Mouse (Mus musculus) midbrain, embryonic 16.5 days (tissue): ENCODE results near the gene Cdipt. TPM values are rescaled to one million over a fixed set of nuclear protein-coding genes. Genes with fewer than 3 reads are reported as not detected.

Source experiments
- ATAC-seq: fragments of 200-750 bp; cut with Nextera tagmentation; 2 replicates; pipeline ENCODE4 v1.8.0; 2017; ENCODE audit warnings: moderate TSS enrichment
- H3K27ac ChIP-seq: fragments of 300-500 bp; sonication (generic); 2 replicates; pipeline ENCODE4 v1.5.1; 2014; ENCODE audit warnings: mild to moderate bottlenecking, low read length, mixed read lengths
- H3K27me3 ChIP-seq: fragments of 300-500 bp; sonication (generic); 2 replicates; pipeline ENCODE4 v1.6.1; 2014; ENCODE audit warnings: low read depth, low read length, mixed read lengths; ENCODE audit not compliant: control insufficient read depth, insufficient read depth
- H3K36me3 ChIP-seq: fragments of 300-500 bp; sonication (generic); 2 replicates; pipeline ENCODE4 v1.6.1; 2014; ENCODE audit warnings: mild to moderate bottlenecking, low read length, moderate library complexity, mixed read lengths; ENCODE audit not compliant: control insufficient read depth, insufficient read depth
- H3K4me1 ChIP-seq: fragments of 300-500 bp; sonication (generic); 2 replicates; pipeline ENCODE4 v1.6.1; 2014; ENCODE audit warnings: mild to moderate bottlenecking, low read length, mixed read lengths; ENCODE audit not compliant: control insufficient read depth, insufficient read depth
- H3K4me2 ChIP-seq: fragments of 300-500 bp; sonication (generic); 2 replicates; pipeline ENCODE4 v1.6.1; 2014; ENCODE audit warnings: mild to moderate bottlenecking, low read length, mixed read lengths
- H3K4me3 ChIP-seq: fragments of 300-500 bp; sonication (generic); 2 replicates; pipeline ENCODE4 v1.5.1; 2014; ENCODE audit warnings: low read depth, mild to moderate bottlenecking, low read length, moderate library complexity, mixed read lengths
- H3K9ac ChIP-seq: fragments of 300-500 bp; sonication (generic); 2 replicates; pipeline ENCODE4 v1.6.1; 2014; ENCODE audit warnings: low read depth, low read length, mixed read lengths
- H3K9me3 ChIP-seq: fragments of 300-500 bp; sonication (generic); replicated peaks from 2 replicates; pipeline ENCODE4 v1.6.1; 2014; ENCODE audit warnings: mild to moderate bottlenecking, low read length, mixed read lengths; ENCODE audit not compliant: control insufficient read depth, poor library complexity, severe bottlenecking
- WGBS: fragments of 180-500 bp; shearing (Covaris S2); extraction: QIAGEN DNeasy Blood & Tissue Kit; methylation state at CpG from one replicate; pipeline ENCODE4 v1.1.7; 2014; 5-methylcytosine and 5-hydroxymethylcytosine counted together
- polyA plus RNA-seq: library from polyadenylated mRNA; unstranded; fragments of >200 nt; fragmentation: Nextera tagmentation; extraction: Ambion mirVana; gene quantifications from 2 replicates; pipeline ENCODE4 v1.2.1, GENCODE M21; 2015

The Cdipt gene
- polyA plus RNA-seq, 1 experiment from 2014 or later = 141 TPM

- H3K4me1 ChIP-seq = no peaks in the 10 kb centered on the region; the same call in 1 of the 2 replicates
- H3K36me3 ChIP-seq = no peaks in the 10 kb centered on the region
- no peaks in the 10 kb centered on the region for H3K9me3 ChIP-seq
- H3K9ac ChIP-seq = no peak overlapping the region
- ATAC-seq = no peak
- no peak overlapping the region for H3K4me3 ChIP-seq
- no peak overlapping the region for H3K4me2 ChIP-seq
- WGBS = 96% methylated on average over 4 of the region's 4 CpGs
- no peak overlapping the region for H3K27ac ChIP-seq
- no peaks in the 10 kb centered on the region for H3K27me3 ChIP-seq
Observed at GRCm38 (mm10) chr7:127004122-127004875, 28.6 kb downstream of the Cdipt start.

GRCm38 (mm10) chr7:127007313-127008024 is 31.8 kb downstream of the Cdipt start:
- H3K4me2 ChIP-seq = no peak overlapping the region
- ATAC-seq = no peak
- no peaks in the 10 kb centered on the region for H3K36me3 ChIP-seq
- no peak overlapping the region for H3K4me3 ChIP-seq
- H3K9me3 ChIP-seq = no peaks in the 10 kb centered on the region
- no peaks in the 10 kb centered on the region for H3K27me3 ChIP-seq
- H3K9ac ChIP-seq = no peak overlapping the region
- no peaks in the 10 kb centered on the region; the same call in 1 of the 2 replicates for H3K4me1 ChIP-seq
- 85% methylated on average over 6 of the region's 6 CpGs for WGBS
- no peak overlapping the region for H3K27ac ChIP-seq

DNA sequence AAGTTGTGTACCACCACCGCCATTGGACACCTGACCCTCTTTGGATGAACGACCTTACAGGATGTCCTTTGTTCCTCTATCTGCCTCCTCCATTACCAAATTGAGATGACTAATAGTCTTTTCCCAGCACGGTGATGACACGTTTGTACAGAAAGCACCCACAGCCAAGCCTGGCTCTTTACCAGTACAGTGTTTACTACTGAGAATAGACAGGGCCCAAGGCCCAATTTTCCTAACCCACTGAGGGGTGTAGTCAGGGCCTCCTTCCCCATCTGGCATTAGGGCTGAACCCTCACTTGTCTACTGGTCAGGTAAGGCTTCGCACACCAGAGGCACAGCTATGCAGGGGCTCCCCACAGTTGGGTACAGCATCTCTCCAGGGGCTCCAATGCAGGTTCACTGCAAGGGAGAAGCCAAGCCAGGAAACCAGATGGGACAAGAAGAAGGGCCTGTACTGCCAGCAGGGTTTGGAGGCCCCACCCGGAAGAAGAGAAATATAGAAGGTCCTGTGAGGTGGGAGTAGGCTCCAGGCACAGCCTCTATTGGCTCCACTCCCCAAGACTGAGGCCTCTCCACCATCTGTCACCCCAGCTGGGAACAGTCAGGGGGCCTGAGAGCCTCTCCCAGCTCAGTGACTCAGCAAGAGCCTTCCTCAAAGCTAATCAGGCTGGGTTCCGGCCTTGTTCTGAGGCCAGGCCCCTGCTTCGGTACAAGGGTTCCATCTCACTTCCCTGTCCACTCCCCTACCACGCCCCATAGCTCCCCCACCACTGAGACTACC is 32.7 kb downstream of the Cdipt start:
- Histone ChIP-seq H3K36me3 (no peaks in the 10 kb centered on the region), H3K4me2 (no peak overlapping the region), H3K4me1 (no peaks in the 10 kb centered on the region; the same call in 1 of the 2 replicates), H3K9ac (no peak overlapping the region), H3K27ac (no peak overlapping the region), H3K4me3 (no peak overlapping the region), H3K9me3 (no peaks in the 10 kb centered on the region), H3K27me3 (no peaks in the 10 kb centered on the region)
- WGBS = 63% methylated on average over 9 of the region's 9 CpGs
- no peak for ATAC-seq

DNA sequence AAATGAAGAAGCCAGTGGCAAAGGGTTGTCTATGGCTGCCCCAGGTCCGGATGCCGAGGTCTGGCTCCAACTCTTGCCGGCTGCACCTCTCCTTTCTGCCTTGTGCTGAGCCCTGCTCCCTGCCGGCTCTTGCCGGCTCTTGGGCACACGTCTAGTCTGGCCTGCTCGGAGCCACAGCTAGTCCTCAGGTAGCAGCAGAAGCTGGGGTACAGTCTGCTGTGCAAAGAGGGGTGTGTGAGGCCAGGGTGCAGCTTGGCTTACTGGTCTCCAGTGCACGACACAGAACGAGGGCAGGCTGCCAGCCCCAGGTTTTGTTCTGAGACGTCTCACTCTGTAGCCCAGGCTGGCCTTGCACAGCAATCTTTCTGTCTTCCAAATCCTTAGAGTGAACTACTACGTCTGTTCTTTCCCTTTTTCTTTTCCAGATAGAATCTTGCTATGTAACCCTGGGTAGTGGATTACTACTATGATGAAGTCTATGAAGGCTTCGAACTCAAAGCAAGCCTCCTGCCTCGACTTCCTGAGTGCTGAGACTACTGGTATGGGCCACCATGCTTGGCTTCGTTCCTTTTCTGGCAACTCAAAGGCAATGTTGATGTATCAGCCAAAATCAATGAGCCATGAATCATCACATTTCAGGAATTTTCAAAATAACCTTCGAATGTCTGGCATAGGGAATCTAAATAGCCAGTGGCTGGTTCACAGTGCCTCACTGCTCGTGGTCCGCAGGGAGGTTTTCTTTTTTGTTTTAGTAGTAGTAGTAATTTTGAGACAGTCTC is 33.8 kb downstream of the Cdipt start:
- no peak for ATAC-seq
- Histone ChIP-seq H3K36me3 (no peaks in the 10 kb centered on the region), H3K4me1 (peaks cover 2% of the 10 kb centered on the region; the same call in 1 of the 2 replicates), H3K9ac (no peak overlapping the region), H3K27ac (no peak overlapping the region), H3K9me3 (no peaks in the 10 kb centered on the region), H3K4me3 (no peak overlapping the region), H3K27me3 (no peaks in the 10 kb centered on the region), H3K4me2 (no peak overlapping the region)
- 86% methylated on average over 17 of the region's 17 CpGs for WGBS

DNA sequence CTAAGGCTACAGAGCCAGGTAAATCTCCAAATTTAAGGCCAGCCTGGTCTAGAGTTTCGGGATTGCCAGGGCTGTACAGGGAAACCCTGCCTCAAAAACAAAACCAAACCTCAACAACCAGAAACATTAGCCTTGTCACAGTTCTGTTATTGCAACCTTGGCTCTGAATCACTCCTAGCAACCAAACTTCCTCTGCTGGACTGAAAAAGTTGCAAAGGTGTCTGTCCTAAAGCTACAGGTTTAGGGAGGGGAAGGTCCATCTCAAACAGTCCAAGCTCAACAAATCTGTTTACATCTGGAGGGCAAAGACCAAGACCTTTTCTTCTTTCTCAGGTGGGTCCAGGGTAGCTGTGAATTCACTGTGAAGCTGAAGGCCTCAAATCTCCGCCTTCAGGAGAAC is 35.3 kb downstream of the Cdipt start:
- Histone ChIP-seq H3K9ac (no peak overlapping the region), H3K27ac (no peak overlapping the region), H3K36me3 (peaks cover 6% of the 10 kb centered on the region), H3K4me3 (no peak overlapping the region), H3K4me2 (no peak overlapping the region), H3K9me3 (no peaks in the 10 kb centered on the region), H3K27me3 (no peaks in the 10 kb centered on the region), H3K4me1 (peaks cover 14% of the 10 kb centered on the region)
- 98% methylated on average over 2 of the region's 2 CpGs for WGBS
- no peak for ATAC-seq

- H3K4me2 ChIP-seq = no peak overlapping the region
- no peak for ATAC-seq
- no peak overlapping the region for H3K27ac ChIP-seq
- peaks cover 6% of the 10 kb centered on the region for H3K36me3 ChIP-seq
- peaks cover 14% of the 10 kb centered on the region for H3K4me1 ChIP-seq
- no peak overlapping the region for H3K4me3 ChIP-seq
- H3K9ac ChIP-seq = no peak overlapping the region
- H3K9me3 ChIP-seq = no peaks in the 10 kb centered on the region
- no peaks in the 10 kb centered on the region for H3K27me3 ChIP-seq
- 57% methylated on average over 2 of the region's 2 CpGs for whole genome bisulfite sequencing
Observed at GRCm38 (mm10) chr7:127011717-127012116, 36.0 kb downstream of the Cdipt start.

DNA sequence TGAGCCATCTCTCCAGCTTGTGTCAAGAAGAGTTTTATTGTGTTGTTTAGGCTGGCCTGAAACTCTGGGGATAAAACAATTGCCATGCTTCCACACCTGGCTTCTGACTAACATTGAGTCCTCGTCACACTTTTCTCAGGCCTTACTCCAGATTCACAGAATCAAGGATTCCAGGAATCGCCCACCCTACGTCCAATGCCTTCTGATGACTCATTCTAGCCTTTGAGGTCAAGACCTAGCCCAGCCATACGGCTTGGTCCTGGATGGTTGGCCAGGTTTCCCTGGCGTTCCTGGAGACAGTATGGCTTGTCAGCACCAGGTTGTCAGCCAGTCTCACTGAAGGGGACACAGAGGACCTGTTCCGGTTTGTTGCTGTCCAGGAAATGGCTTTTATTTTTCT is 36.7 kb downstream of the Cdipt start:
- 88% methylated on average over 6 of the region's 6 CpGs for WGBS
- H3K27me3 ChIP-seq = no peaks in the 10 kb centered on the region
- no peak for ATAC-seq

GRCm38 (mm10) chr7:127012845-127013244 is 37.1 kb downstream of the Cdipt start:
- Histone ChIP-seq H3K9me3 (no peaks in the 10 kb centered on the region), H3K36me3 (peaks cover 6% of the 10 kb centered on the region), H3K9ac (no peak overlapping the region), H3K27me3 (no peaks in the 10 kb centered on the region), H3K27ac (no peak overlapping the region), H3K4me2 (no peak overlapping the region), H3K4me1 (peaks cover 19% of the 10 kb centered on the region), H3K4me3 (no peak overlapping the region)
- WGBS = 96% methylated on average over 10 of the region's 10 CpGs
- no peak for ATAC-seq

More for the DNA sequence above, 36.7 kb downstream of the Cdipt start:
- no peak overlapping the region for H3K27ac ChIP-seq
- peaks cover 15% of the 10 kb centered on the region for H3K4me1 ChIP-seq
- H3K36me3 ChIP-seq = peaks cover 6% of the 10 kb centered on the region
- no peaks in the 10 kb centered on the region for H3K9me3 ChIP-seq
- H3K4me2 ChIP-seq = no peak overlapping the region
- H3K9ac ChIP-seq = no peak overlapping the region
- H3K4me3 ChIP-seq = no peak overlapping the region
